Mouse (Mus musculus): ENCODE measurements around the gene Gphb5.

Gene Gphb5

DNA sequence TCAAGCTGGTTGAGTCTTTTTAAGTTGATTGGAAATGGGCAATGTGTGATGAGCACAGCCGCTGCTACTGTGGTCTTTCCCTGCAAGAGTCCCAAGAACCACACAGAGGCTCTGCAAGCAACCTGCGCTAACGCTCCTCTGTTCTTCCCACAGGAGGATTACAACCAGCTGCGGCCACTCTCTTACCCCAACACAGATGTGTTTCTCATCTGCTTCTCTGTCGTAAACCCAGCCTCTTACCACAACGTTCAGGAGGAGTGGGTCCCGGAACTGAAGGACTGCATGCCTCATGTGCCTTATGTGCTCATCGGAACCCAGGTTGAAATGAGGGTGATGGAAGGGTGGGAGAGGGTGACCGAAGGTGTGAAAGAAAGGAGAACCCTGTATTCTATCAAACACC, 25.1 kb downstream of the Gphb5 start:
- no peak for DNase-seq (ENCODE audit: low read depth, low spot score)

DNA sequence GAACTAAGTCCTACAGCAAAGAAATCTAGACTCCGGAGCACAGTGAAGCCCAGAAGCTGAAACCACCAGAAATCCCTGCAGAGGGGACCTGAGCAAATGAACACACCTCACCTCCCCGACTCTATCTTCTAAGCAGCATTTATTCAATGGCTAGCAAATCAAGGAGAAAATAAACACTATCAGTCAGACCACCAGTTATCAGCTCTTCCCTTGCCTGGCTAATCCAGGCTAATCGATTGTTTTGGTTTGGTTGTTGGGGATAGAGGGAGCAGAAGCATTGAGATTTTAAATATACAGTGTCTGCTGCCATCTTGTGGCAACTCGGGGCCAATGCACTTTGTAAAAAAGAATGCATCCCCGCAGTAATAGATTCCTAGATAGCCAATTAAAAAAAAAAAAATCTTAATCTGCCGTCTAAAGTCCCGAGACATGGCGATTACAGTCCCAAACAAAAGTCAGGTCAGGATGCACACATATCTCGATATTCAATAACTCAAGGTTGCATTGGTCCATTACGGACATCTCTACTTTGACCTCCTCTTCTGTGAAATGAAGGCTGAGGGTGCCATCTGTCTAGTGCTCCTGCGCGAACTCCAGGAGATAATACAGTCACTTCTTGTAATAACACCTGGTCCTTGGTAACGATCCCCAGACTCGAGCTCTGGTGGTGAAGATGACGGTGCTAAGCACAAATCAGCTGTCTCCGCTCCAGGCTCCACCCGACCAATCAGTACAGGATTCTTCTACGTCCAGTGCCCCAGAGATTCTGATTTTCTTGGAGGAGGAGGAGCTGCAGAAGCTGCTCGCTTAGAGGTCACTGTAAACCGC, 27.1 kb downstream of the Gphb5 start:
- peak; percentile 30 for DNase-seq (ENCODE audit: low read depth, low spot score)

DNA sequence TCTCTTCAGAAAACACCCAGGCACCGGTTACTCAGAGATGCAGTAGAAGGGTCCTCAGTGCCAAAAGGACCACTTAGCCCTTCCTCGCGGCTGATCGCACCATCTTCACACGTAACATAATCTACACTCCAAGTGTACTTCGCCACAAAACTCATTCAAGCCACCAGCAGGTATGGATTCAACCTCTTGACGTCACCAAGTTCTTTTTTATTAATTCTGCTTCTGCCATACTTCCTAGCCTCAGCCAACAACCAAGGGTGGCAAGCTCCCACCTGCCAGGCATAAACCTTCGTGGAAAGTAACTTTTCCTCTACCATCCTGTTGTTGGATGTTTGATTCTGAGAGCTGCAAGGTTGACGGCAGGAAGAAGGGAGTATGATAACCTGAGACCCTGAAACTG, 28.1 kb downstream of the Gphb5 start:
- no peak for DNase-seq (ENCODE audit: low read depth, low spot score)

DNA sequence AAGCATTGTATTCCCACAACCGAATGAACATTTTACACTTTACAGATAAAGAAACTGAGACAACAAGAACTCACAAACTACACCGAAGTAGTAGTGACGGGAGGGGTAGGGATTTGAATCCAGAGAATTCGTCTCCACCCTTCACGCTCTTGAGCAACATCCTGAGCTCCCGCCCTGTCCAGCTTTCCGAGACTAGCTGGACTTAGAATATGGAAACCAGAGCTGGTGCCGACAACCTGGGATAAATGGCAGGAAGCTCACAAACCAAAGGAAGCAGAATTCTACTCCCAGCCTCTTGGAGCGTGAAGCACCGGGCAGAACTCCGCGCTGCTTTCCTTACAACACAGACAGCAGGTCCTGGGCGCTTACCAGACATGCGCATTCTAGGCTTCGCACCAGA, 28.7 kb downstream of the Gphb5 start:
- no peak for DNase-seq (ENCODE audit: low read depth, low spot score)

DNA sequence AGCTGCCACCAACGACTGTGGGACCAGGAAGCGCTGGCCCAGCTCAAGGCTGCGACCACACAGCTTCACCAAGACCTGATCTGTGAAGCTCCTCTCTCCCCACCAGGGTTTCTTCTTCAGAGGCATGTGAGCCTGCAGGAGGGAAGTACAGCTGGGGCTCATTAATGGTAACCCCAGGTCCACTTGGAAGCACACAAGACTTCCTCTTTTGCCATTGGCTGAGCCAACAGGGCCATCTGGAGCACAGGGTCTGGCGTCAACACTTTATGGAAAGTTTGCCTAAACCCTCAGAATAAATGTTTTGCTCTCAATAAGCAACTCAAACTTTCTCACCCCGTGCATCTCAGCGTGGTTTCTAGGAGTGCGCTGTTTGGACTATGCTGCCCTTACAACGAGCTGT, 29.4 kb downstream of the Gphb5 start:
- no peak for DNase-seq (ENCODE audit: low read depth, low spot score)

DNA sequence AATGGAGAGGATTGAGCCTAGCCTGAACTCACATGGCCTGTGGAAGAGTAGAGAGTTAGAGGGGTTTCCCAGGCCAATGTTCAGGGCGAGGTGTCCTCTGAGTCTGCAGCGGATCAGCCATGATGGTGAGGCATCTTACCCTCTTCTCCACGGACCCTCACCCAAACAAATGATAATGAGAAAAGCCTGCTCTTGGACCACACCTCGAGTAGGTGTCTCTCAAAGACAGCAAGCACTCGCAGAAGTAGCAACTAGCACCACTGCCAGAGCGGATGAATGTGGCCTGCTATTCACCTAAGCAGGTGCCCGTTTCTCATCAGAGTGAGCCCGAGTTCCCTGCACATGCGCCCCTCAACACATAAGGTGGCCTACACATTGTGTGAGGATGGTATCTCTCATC, 29.9 kb downstream of the Gphb5 start:
- no peak for DNase-seq (ENCODE audit: low read depth, low spot score)

- DNase-seq (ENCODE audit: low read depth, low spot score), result no peak
Measured at GRCm38 (mm10) chr12:75376126-75376525, 40.5 kb downstream of the Gphb5 start.

DNA sequence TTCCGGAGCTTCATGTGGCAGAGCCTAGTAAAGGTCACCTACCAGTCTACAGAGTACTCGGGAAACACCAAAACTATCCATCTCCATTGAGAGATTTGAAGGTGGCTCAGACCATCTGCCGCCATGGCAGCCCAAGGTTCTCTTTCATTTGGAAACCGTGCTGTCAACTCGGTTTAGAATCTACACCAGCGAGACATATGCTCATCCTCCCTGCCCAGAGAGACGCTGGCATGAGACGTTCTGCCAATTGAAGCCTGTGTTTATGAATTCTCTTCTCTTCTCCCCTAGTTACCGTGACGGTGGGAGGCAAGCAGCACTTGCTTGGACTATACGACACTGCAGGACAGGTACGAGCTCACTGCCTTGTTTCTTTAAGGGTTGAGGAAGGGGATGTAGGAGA, 41.5 kb downstream of the Gphb5 start:
- no peak for DNase-seq (ENCODE audit: low read depth, low spot score)

DNA sequence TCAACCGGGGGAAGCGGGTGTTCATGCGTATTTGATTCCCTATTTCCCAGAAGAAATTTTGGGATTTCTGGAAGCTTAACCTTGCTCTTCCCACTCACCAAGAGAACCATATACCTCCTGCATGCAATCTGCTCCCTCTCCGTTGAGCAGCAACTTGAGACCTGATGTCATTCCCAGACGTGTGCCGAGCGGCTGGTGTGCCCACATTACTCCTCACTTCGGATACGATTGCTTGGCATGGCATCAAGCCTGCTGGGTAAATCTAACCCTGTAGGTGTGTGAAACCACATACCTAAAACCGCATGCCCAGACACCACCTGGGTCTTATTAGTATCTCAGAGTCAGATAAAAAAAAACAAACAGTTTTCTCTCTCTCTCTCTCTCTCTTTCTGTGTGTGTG, 42.1 kb downstream of the Gphb5 start:
- no peak for DNase-seq (ENCODE audit: low read depth, low spot score)

GRCm38 (mm10) chr12:75369418-75369851, 47.1 kb downstream of the Gphb5 start:
- DNase-seq (ENCODE audit: low read depth, low spot score), result no peak

GRCm38 (mm10) chr12:75368527-75368926, 48.1 kb downstream of the Gphb5 start:
- no peak for DNase-seq (ENCODE audit: low read depth, low spot score)

DNA sequence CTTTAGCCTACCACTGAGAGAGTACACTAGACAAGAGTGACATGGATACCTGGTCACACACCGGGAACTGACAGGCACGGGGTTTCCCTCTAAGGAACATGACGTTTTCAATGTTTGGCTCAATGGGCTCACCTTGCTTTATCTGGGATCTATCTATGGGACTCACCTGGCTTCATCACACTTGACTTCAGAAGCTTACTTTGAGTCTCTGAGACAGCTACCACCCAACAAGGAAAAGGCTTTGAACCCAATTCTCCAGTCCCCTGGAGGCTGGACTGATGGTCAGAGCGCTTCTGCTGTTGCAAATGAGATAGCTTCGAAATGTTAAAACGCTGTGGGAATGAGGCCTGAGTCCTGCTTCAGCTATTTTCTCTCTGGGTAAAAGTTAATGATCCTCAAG, 49.2 kb downstream of the Gphb5 start:
- no peak for DNase-seq (ENCODE audit: low read depth, low spot score)

GRCm38 (mm10) chr12:75365621-75366124, 50.9 kb downstream of the Gphb5 start:
- DNase-seq (ENCODE audit: low read depth, low spot score), result no peak

DNA sequence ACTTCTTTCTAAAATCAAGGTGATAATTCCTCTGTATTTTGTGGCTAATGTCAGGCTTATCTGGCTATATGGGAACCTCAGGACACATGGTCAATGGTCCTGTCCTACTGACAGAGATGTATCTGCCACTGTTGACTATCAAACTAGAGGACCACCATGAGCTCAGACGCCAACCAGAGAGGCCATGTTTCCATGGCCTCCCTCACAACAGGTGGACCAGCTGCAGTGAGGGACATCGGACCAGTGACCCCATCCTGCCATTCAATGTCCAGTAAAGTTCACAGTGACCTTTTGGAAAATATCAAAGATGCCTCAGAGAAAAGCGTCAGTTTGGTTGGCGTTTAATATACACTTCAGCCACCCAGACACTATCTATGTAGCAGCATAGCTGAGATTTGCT, 52.2 kb downstream of the Gphb5 start:
- DNase-seq (ENCODE audit: low read depth, low spot score), result no peak

DNA sequence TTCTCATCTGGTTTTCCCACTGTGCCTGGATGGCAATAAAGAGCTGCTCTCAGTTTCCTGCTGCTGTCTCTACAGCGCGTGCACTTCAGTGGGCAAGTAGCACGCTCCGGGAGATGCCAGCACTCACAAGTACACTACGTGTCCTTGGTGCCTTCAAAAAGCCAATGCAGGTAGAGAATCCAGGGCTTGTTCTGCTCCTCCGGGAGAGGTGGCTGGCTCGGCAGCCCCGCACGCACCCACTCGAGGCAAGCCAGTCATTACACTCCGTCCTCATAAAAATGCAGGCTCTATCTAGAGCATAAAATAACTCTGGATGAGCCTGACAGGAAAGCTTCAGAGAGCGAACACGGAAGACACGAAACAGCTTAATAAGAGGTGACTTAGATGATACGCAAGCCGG, 54.1 kb downstream of the Gphb5 start:
- DNase-seq (ENCODE audit: low read depth, low spot score), result no peak
